Mouse (Mus musculus): ENCODE measurements at regions not wholly inside any gene's neighbourhood (a gene's known extent, or its start where the extent isn't known, plus 50 kb on each side); places are given as distances from the start of the nearest gene placed in this dataset.
"Not testable (repeated sequence)": the region's sequence is repeated elsewhere in the genome, so short reads cannot be mapped to it uniquely, and the experiment has no call there.

GRCm38 (mm10) chr1:141136771-141137541 lies 891.0 kb downstream of the Kcnt2 start:
- no peak overlapping the region for H3K27ac ChIP-seq (replicated peaks; ENCODE audit: low read depth, low read length)
- no peaks in the 10 kb centered on the region for H3K36me3 ChIP-seq (ENCODE audit: control insufficient read depth, insufficient read depth, low read length)
- ATAC-seq (ENCODE audit: low FRiP score, low read depth) (no peak), DNase-seq (ENCODE audit: low spot score) (no peak)
- no peak overlapping the region for H3K9ac ChIP-seq (ENCODE audit: low read depth, low read length, severe bottlenecking)
- H3K9me3 ChIP-seq (ENCODE audit: control insufficient read depth, low read length), result no peaks in the 10 kb centered on the region
- no peak overlapping the region for H3K4me2 ChIP-seq (replicated peaks; ENCODE audit: low read depth, low read length, severe bottlenecking)
- 61% methylated on average over 2 of the region's 2 CpGs for whole genome bisulfite sequencing
- H3K27me3 ChIP-seq (ENCODE audit: control insufficient read depth, insufficient read depth, low read length), result no peaks in the 10 kb centered on the region
- no peak overlapping the region for H3K4me3 ChIP-seq (replicated peaks; ENCODE audit: low read length)
- no peak for TF ChIP-seq POLR2A (IDR thresholded peaks at IDR 0.05; ENCODE audit: borderline replicate concordance, extremely low read depth, insufficient read depth, insufficient read length)
- no peaks in the 10 kb centered on the region for H3K4me1 ChIP-seq (ENCODE audit: control insufficient read depth, insufficient read depth, low read length)

DNA sequence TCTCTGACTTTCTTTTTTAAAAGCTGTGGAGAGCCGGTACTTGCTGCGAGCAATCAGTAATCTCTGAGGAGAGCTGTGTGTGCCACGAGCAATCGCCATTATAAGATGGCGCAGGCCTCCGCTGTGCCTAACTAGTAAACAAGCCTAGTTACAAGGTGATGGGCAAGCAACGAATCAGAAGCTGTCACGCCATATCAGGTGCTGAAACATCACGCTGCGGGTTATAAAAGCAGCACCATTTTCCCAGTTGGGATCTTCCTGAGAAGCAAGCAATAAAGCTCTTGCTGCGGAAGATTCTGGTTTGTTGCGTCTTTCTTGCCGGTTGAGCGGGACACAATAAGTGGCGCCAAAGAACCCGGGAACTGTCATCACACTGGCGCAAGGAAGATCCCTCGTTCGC lies 894.2 kb downstream of the Kcnt2 start:
- not testable (repeated sequence) for ATAC-seq (ENCODE audit: low FRiP score, low read depth); H3K9ac ChIP-seq (ENCODE audit: low read depth, low read length, severe bottlenecking); H3K4me1 ChIP-seq (ENCODE audit: control insufficient read depth, insufficient read depth, low read length); DNase-seq (ENCODE audit: low spot score); H3K4me3 ChIP-seq (replicated peaks; ENCODE audit: low read length); H3K4me2 ChIP-seq (replicated peaks; ENCODE audit: low read depth, low read length, severe bottlenecking); H3K9me3 ChIP-seq (ENCODE audit: control insufficient read depth, low read length); H3K27ac ChIP-seq (replicated peaks; ENCODE audit: low read depth, low read length); H3K27me3 ChIP-seq (ENCODE audit: control insufficient read depth, insufficient read depth, low read length); H3K36me3 ChIP-seq (ENCODE audit: control insufficient read depth, insufficient read depth, low read length)
- WGBS, result 95% methylated on average over 19 of the region's 19 CpGs

DNA sequence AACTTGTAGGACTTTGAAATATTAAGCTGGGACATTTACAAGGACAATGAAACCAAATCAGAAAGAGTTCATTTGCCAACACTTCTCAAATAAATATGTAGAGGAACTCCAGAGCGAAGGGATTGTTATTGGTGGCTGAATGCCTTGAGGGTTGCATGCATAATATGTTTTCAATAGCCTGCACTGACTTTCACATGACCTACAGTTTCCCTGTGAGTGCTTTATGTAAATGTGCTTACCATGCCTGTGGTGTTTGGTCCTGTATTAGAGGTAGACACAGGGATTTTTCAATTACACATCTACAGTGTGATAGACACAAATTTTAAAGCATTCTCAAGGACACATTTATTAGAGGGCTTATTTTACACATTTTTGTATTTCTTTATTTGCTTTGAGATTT lies 899.8 kb downstream of the Kcnt2 start:
- no peak for ATAC-seq (ENCODE audit: low FRiP score, low read depth)
- Histone ChIP-seq H3K9me3 (ENCODE audit: control insufficient read depth, low read length) (no peaks in the 10 kb centered on the region), H3K9ac (ENCODE audit: low read depth, low read length, severe bottlenecking) (no peak overlapping the region), H3K4me1 (ENCODE audit: control insufficient read depth, insufficient read depth, low read length) (no peaks in the 10 kb centered on the region), H3K4me3 (replicated peaks; ENCODE audit: low read length) (no peak overlapping the region), H3K27me3 (ENCODE audit: control insufficient read depth, insufficient read depth, low read length) (no peaks in the 10 kb centered on the region), H3K27ac (replicated peaks; ENCODE audit: low read depth, low read length) (no peak overlapping the region), H3K4me2 (replicated peaks; ENCODE audit: low read depth, low read length, severe bottlenecking) (no peak overlapping the region), H3K36me3 (ENCODE audit: control insufficient read depth, insufficient read depth, low read length) (no peaks in the 10 kb centered on the region)
- peak; percentile 7 for DNase-seq (ENCODE audit: low spot score)
- no peak for TF ChIP-seq POLR2A (IDR thresholded peaks at IDR 0.05; ENCODE audit: borderline replicate concordance, extremely low read depth, insufficient read depth, insufficient read length)
- 41% methylated on average over 1 of the region's 1 CpGs for WGBS

DNA sequence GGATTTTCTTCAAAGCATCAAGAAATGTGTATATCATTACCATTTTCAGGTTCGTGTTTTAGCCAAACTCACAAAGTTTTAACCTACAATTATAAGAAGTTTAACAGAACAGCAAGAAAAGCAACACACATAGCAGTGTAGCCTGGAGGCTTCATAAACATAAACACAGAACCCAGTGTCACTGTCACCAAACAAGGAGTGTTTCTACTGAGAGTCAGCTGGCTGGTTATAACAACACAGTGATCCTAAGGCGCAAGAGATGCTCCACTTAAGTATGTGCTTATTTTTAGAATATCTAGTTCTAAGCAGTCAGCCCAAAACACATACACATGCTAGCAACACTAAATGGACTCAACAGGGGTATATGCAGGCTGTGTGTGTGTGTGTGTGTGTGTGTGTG lies 903.9 kb downstream of the Kcnt2 start:
- Histone ChIP-seq H3K4me3 (replicated peaks; ENCODE audit: low read length) (no peak overlapping the region), H3K27me3 (ENCODE audit: control insufficient read depth, insufficient read depth, low read length) (no peaks in the 10 kb centered on the region), H3K9ac (ENCODE audit: low read depth, low read length, severe bottlenecking) (no peak overlapping the region), H3K4me1 (ENCODE audit: control insufficient read depth, insufficient read depth, low read length) (no peaks in the 10 kb centered on the region), H3K36me3 (ENCODE audit: control insufficient read depth, insufficient read depth, low read length) (no peaks in the 10 kb centered on the region), H3K4me2 (replicated peaks; ENCODE audit: low read depth, low read length, severe bottlenecking) (no peak overlapping the region), H3K27ac (replicated peaks; ENCODE audit: low read depth, low read length) (no peak overlapping the region), H3K9me3 (ENCODE audit: control insufficient read depth, low read length) (no peaks in the 10 kb centered on the region)
- TF ChIP-seq POLR2A (IDR thresholded peaks at IDR 0.05; ENCODE audit: borderline replicate concordance, extremely low read depth, insufficient read depth, insufficient read length), result no peak
- WGBS, result 85% methylated on average over 2 of the region's 2 CpGs
- DNase-seq (ENCODE audit: low spot score) (no peak), ATAC-seq (ENCODE audit: low FRiP score, low read depth) (no peak)

GRCm38 (mm10) chr1:141154572-141154971 lies 908.6 kb downstream of the Kcnt2 start:
- no peak overlapping the region for H3K27ac ChIP-seq (replicated peaks; ENCODE audit: low read depth, low read length)
- ATAC-seq (ENCODE audit: low FRiP score, low read depth) (no peak), DNase-seq (ENCODE audit: low spot score) (no peak)
- no peaks in the 10 kb centered on the region for H3K36me3 ChIP-seq (ENCODE audit: control insufficient read depth, insufficient read depth, low read length)
- H3K4me1 ChIP-seq (ENCODE audit: control insufficient read depth, insufficient read depth, low read length), result no peaks in the 10 kb centered on the region
- no peak overlapping the region for H3K4me3 ChIP-seq (replicated peaks; ENCODE audit: low read length)
- TF ChIP-seq POLR2A (IDR thresholded peaks at IDR 0.05; ENCODE audit: borderline replicate concordance, extremely low read depth, insufficient read depth, insufficient read length), result no peak
- no peak overlapping the region for H3K4me2 ChIP-seq (replicated peaks; ENCODE audit: low read depth, low read length, severe bottlenecking)
- 64% methylated on average over 4 of the region's 4 CpGs for WGBS
- H3K9ac ChIP-seq (ENCODE audit: low read depth, low read length, severe bottlenecking), result no peak overlapping the region
- H3K9me3 ChIP-seq (ENCODE audit: control insufficient read depth, low read length), result no peaks in the 10 kb centered on the region
- H3K27me3 ChIP-seq (ENCODE audit: control insufficient read depth, insufficient read depth, low read length), result no peaks in the 10 kb centered on the region
